ENCODE assay signal across 8 mouse cellular contexts in genomic region chr2:118536553-118536952, GRCm38 (mm10). TPM values are rescaled to one million over a fixed set of nuclear protein-coding genes. Genes with fewer than 3 reads are reported as not detected.
DNase-seq lines count a peak whose midpoint lies in the region; ATAC-seq and TF ChIP-seq lines count a peak whose summit lies in the region.

No protein-coding gene starts in this region.

- no peak overlapping the region for H3K4me2 ChIP-seq in kidney, embryonic 14.5 days (replicated peaks; ENCODE audit: low read depth, low read length)
- H3K4me2 ChIP-seq in heart, postnatal 0 days (ENCODE audit: low read depth, low read length), result peak overlapping the region; percentile 24; the same call in 1 of the 2 replicates
- 0 out of 2 replicates have a peak overlapping the region, but pooled peaks have one; percentile 4 for H3K4me2 ChIP-seq in lung, postnatal 0 days (replicated peaks; ENCODE audit: low read depth, low read length)

- no peak overlapping the region for H3K27ac ChIP-seq in kidney, embryonic 14.5 days (ENCODE audit: low read depth, low read length)
- peak overlapping the region; percentile 64 for H3K27ac ChIP-seq in heart, postnatal 0 days (ENCODE audit: low read depth)
- H3K27ac ChIP-seq in lung, postnatal 0 days (ENCODE audit: low read length), result no peak overlapping the region

- peaks cover 17% of the 10 kb centered on the region; the same call in 1 of the 2 replicates for H3K36me3 ChIP-seq in kidney, embryonic 14.5 days (ENCODE audit: control insufficient read depth, insufficient read depth, low read length)
- H3K36me3 ChIP-seq in heart, postnatal 0 days (replicated peaks; ENCODE audit: control insufficient read depth, insufficient read depth, low read length), result peaks cover 9% of the 10 kb centered on the region; the same call in 1 of the 2 replicates
- peaks cover 5% of the 10 kb centered on the region; the same call in 1 of the 2 replicates for H3K36me3 ChIP-seq in lung, postnatal 0 days (ENCODE audit: insufficient read depth, low read length)

- no peak for TF ChIP-seq EP300 in heart, postnatal 0 days (IDR thresholded peaks at IDR 0.05; ENCODE audit: low read depth)
- TF ChIP-seq EP300 in lung, postnatal 0 days (IDR thresholded peaks at IDR 0.05), result no peak

- no peaks in the 10 kb centered on the region for H3K9me3 ChIP-seq in kidney, embryonic 14.5 days (ENCODE audit: control insufficient read depth, low read length)
- no peaks in the 10 kb centered on the region for H3K9me3 ChIP-seq in heart, postnatal 0 days (replicated peaks; ENCODE audit: control insufficient read depth, low read length)
- H3K9me3 ChIP-seq in lung, postnatal 0 days (ENCODE audit: low read length), result no peaks in the 10 kb centered on the region

- no peak for ATAC-seq in kidney, embryonic 14.5 days (ENCODE audit: low FRiP score, low TSS enrichment)
- no peak for ATAC-seq in heart, postnatal 0 days (ENCODE audit: insufficient read depth, low read depth)
- ATAC-seq in lung, postnatal 0 days, result no peak
- no peak for ATAC-seq in inflammation-experienced regulatory T-cells, adult 6 months
- no peak for ATAC-seq in monocyte, adult 5-6 weeks (replicated peaks; ENCODE audit: insufficient number of reproducible peaks, low FRiP score, low TSS enrichment, poor library complexity, severe bottlenecking)

- DNase-seq in kidney, adult 18-20 months, result peak; percentile 70
- DNase-seq in cerebellum, postnatal 10 days, result peak; percentile 85 to 91
- peak; percentile 60 for DNase-seq in heart, postnatal 0 days (ENCODE audit: low spot score)
- DNase-seq in lung, postnatal 0 days (ENCODE audit: low spot score), result peak; percentile 48
- DNase-seq in urinary bladder, postnatal 36 days (ENCODE audit: low spot score in 2 of 2), result no peak

- WGBS in kidney, embryonic 14.5 days, result 66% methylated on average over 8 of the region's 8 CpGs
- WGBS in heart, postnatal 0 days, result 13% methylated on average over 8 of the region's 8 CpGs
- WGBS in lung, postnatal 0 days, result 22% methylated on average over 8 of the region's 8 CpGs

- TF ChIP-seq CTCF in heart, postnatal 0 days (IDR thresholded peaks at IDR 0.05; ENCODE audit: low read depth), result no peak
- TF ChIP-seq CTCF in lung, postnatal 0 days (IDR thresholded peaks at IDR 0.05), result no peak

- no peaks in the 10 kb centered on the region for H3K27me3 ChIP-seq in kidney, embryonic 14.5 days (ENCODE audit: control insufficient read depth, insufficient read depth, low read length)
- H3K27me3 ChIP-seq in heart, postnatal 0 days (ENCODE audit: control insufficient read depth, insufficient read depth, low read length), result no peaks in the 10 kb centered on the region
- no peaks in the 10 kb centered on the region for H3K27me3 ChIP-seq in lung, postnatal 0 days (replicated peaks; ENCODE audit: insufficient read depth, low read length)

- H3K4me3 ChIP-seq in kidney, embryonic 14.5 days (ENCODE audit: low read length), result no peak overlapping the region
- no peak overlapping the region for H3K4me3 ChIP-seq in heart, postnatal 0 days (ENCODE audit: low read depth, low read length)
- no peak overlapping the region for H3K4me3 ChIP-seq in lung, postnatal 0 days (ENCODE audit: low read depth, low read length)

- H3K4me1 ChIP-seq in kidney, embryonic 14.5 days (ENCODE audit: control insufficient read depth, insufficient read depth, low read length), result peaks cover 42% of the 10 kb centered on the region
- H3K4me1 ChIP-seq in heart, postnatal 0 days (ENCODE audit: control insufficient read depth, insufficient read depth), result peaks cover 61% of the 10 kb centered on the region
- peaks cover 46% of the 10 kb centered on the region for H3K4me1 ChIP-seq in lung, postnatal 0 days (ENCODE audit: insufficient read depth, low read depth, low read length)

- H3K9ac ChIP-seq in kidney, embryonic 14.5 days (ENCODE audit: low read depth, low read length), result no peak overlapping the region
- no peak overlapping the region for H3K9ac ChIP-seq in heart, postnatal 0 days (replicated peaks; ENCODE audit: low read depth, low read length)
- no peak overlapping the region for H3K9ac ChIP-seq in lung, postnatal 0 days (replicated peaks; ENCODE audit: low read depth)

RNA-seq across cellular contexts. Expression of gene Bmf, which starts 12.9 kb away (rescaled TPM):
- 6.0 and 9.6 TPM in 2 replicates for polyA plus RNA-seq in kidney, embryonic 14.5 days (2014; fragmentation: Nextera tagmentation; extraction: Ambion mirVana)
- 12.7 and 14.5 TPM in 2 replicates for total RNA-seq in heart, postnatal 0 days (2014; rRNA removed; ENCODE audit: low replicate concordance)
- 1.5 and 1.6 TPM in 2 replicates for polyA plus RNA-seq in heart, postnatal 0 days (2015; fragmentation: Nextera tagmentation; extraction: Ambion mirVana)
- polyA plus RNA-seq in lung, postnatal 0 days (2015; fragmentation: Nextera tagmentation; extraction: Ambion mirVana), result 7.3 and 9.8 TPM in 2 replicates
- polyA plus RNA-seq in inflammation-experienced regulatory T-cells, adult 6 months (2017; shearing (Covaris generic)), result 1 to 10 TPM in 2 of 3 experiments, under 1 TPM in 1; 0.81 to 2.8 (median 1.7) TPM
- 21.5 to 42.1 TPM (median 35.4 TPM) in 3 replicates for total RNA-seq in monocyte, adult 5-6 weeks (2017)

RNA-seq across cellular contexts. Expression of gene Srp14, which starts 57.0 kb away (rescaled TPM):
- polyA plus RNA-seq in kidney, embryonic 14.5 days (2014; fragmentation: Nextera tagmentation; extraction: Ambion mirVana), result 234 and 300 TPM in 2 replicates
- 123 and 141 TPM in 2 replicates for total RNA-seq in heart, postnatal 0 days (2014; rRNA removed; ENCODE audit: low replicate concordance)
- 210 and 219 TPM in 2 replicates for polyA plus RNA-seq in heart, postnatal 0 days (2015; fragmentation: Nextera tagmentation; extraction: Ambion mirVana)
- polyA plus RNA-seq in lung, postnatal 0 days (2015; fragmentation: Nextera tagmentation; extraction: Ambion mirVana), result 275 and 277 TPM in 2 replicates
- 100 to 1,000 TPM; 288 to 331 (median 298) TPM for polyA plus RNA-seq in inflammation-experienced regulatory T-cells, adult 6 months (2017; shearing (Covaris generic))
- 189 to 249 TPM (median 241 TPM) in 3 replicates for total RNA-seq in monocyte, adult 5-6 weeks (2017)

Comparison
In these comparisons a context has a peak if more than half of its experiments do, and no peak if none do; other contexts are left out.
1. DNase-seq: peak in kidney, adult 18-20 months (single experiment), cerebellum, postnatal 10 days (2 of 2), heart, postnatal 0 days (single experiment) and lung, postnatal 0 days (single experiment); none in urinary bladder, postnatal 36 days (0 of 2).